Mouse (Mus musculus) CD4-positive, CD25-positive, alpha-beta regulatory T cell, adult 4 months (primary cell): ENCODE results near the gene Ddi2. TPM values are rescaled to one million over a fixed set of nuclear protein-coding genes. Genes with fewer than 3 reads are reported as not detected.

Source experiments
- ATAC-seq: one replicate; pipeline ENCODE4 v1.8.0; 2017
- polyA plus RNA-seq, 2 experiments: library from polyadenylated mRNA; unstranded; fragments of 100-300 nt; shearing (Covaris generic); gene quantifications; one replicate each; pipeline ENCODE4 v1.2.1; 2017

Ddi2 gene
- polyA plus RNA-seq, 2 experiments from 2014 or later = 19.1 to 20.7 TPM

DNA sequence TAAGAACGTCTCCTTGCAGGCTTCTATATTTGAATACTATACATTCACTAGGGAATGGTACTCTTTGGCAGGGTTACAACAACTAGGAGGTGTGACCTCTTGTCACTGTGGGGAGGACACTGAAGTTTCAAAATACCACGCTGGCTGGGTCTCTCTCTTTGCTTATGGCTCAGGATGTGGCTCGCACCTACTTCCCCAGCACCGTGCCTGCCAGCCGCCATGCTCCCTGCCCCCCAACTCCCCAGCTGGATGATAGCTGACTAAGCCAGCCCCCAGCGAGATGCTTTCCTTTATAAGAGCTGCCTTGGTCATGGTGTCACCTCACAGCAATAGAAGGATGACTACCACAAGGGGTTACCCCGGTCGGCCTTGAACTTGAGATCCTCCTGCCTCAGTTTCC lies 70.2 kb downstream of the Ddi2 start:
- ATAC-seq = no peak

DNA sequence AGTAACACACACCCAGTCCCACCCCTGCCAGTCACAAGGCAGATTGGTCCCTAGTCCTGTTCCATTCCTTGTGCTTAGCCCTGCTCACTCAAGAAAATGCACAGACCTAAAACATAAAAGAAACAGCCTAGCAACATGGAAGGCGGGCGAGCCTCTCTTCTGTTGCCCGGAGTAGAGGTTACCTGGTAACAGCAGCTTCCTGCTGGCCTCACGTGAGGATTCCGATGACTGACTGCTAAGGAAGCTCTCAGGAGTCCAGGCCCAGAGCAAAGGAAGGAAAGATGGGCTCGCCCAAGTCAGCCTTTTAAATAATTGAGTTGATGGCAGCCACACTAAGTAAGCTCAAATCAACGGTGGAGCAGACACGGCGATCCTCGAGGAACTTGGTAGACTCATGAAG lies 71.3 kb downstream of the Ddi2 start:
- no peak for ATAC-seq

DNA sequence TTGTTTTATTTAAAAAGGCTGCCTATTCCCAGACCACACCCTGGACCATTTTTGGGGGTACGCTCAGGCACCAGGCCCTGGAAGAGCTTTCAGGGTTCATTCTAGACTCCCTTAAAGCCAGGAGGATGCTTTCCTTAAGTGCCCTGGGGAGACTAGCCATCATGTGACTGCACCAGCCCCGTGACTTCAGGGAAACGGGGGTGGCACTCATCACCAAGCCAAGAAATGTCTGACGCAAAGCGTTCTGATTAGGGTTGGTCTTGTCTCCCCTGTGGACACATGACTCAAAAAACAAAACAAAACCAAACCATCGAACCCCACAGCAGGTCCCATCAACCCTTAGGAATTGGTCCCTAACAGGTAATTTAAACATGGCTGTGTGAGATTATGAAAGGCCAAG lies 71.9 kb downstream of the Ddi2 start:
- ATAC-seq = no peak

DNA sequence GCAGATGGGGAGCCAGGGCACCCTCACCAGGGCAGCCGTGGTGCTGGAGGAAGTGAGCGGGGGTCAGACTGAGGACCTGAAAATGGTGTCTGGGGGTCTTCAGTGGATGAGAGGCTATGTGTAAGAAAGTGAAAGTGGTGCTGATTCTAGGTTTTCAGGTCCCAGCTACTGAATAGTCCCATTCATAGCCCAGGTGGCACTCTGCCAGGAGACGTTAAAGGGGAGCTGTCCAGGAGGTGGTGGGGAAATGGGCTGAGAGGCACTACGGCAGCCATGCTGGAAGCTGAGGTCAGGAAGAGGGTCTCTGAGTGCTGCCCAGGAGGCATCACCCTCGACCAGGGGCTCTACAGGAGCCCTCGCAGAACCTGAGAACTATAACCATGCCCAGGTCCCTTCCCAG lies 74.0 kb downstream of the Ddi2 start:
- no peak for ATAC-seq

DNA sequence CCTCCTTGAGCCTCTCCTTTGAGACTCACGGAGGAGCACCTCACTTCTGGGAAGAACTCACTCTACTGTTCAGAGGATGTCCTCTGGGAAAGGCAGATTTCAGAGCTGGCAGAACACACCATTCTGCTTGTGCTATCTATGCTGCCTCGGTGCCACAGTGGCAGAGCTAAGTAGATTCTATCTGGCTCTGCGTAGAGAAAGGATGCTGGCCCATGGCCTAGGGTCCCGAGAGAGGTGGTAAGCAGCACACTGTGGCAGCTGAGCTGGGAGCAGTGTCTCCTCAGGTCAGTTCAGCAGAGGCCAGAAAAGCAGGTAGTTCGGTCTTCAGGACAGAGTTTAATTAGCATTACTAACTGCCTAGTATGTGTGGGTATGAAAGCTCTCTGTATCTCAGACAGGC lies 75.0 kb downstream of the Ddi2 start:
- no peak for ATAC-seq

DNA sequence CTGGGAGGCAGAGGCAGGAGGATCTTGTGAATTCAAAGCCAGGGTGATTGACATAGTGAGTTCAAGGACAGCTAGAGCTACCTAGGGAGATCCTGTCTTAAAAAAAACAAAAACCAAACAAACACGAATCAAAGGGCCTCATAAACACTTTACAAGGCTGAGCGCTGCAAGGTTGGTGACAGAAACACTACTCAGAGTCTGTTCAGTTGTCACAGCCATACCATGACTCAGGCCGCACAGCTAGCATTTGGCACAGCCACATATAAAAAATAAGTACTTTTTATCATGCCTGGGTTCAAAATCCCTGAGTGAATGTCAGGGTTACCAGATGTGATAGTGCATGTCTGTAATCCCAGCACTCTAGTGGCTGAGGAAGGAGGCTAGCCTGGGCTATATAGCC lies 76.0 kb downstream of the Ddi2 start:
- no peak for ATAC-seq

DNA sequence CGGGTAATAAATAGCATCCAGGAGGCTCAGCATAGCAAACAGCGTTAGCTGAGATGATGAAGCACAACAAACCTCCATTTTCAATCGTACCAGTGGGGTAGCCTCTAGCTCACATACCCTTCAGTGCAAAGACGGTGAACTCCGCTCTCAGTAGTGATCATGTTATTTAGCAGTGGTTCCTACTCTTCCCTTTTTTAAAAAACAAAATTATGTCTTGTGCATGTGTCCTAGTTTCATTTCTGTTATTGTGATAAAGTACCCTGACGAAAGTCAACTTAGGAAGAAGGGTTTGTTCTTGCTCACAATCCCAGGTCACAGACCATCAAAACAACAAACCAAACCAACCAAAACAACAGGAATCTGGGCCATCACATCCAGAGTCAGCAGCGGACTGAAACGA lies 77.2 kb downstream of the Ddi2 start:
- no peak for ATAC-seq

DNA sequence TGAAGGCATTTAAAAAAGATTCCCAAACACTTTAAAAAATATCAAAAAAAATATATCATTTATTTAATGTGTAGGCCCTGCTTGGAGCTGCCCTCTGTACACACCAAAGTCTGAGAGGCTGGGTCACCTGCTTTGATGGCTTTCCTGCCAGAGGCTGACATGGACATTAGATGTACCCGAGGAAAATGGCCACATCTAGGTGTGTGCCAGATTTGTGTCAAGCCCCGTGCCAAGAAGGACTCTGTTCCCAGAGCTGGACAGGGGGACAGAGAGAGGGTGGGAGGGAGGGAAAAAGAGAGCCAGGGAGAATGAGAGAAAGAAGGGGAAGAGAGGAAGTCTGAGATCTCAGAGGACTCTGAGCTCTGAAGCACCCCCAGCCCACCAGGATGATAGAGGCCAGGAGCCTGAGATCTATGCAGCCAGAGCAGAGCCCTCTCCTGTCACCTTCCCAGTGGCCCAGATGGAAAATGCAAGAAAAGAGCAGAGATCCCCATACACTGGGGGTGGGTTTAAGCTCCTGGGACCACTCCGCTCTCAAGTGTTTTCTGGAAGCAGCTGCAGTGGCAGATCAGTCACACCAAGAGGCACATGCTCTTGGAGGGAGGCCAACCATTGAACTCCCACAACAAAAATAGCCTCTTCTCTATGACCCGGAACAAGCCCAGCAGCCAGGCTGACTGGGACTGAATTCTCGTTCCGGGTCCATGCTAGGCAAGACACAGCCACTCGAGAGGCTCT lies 79.9 kb downstream of the Ddi2 start:
- ATAC-seq = no peak

DNA sequence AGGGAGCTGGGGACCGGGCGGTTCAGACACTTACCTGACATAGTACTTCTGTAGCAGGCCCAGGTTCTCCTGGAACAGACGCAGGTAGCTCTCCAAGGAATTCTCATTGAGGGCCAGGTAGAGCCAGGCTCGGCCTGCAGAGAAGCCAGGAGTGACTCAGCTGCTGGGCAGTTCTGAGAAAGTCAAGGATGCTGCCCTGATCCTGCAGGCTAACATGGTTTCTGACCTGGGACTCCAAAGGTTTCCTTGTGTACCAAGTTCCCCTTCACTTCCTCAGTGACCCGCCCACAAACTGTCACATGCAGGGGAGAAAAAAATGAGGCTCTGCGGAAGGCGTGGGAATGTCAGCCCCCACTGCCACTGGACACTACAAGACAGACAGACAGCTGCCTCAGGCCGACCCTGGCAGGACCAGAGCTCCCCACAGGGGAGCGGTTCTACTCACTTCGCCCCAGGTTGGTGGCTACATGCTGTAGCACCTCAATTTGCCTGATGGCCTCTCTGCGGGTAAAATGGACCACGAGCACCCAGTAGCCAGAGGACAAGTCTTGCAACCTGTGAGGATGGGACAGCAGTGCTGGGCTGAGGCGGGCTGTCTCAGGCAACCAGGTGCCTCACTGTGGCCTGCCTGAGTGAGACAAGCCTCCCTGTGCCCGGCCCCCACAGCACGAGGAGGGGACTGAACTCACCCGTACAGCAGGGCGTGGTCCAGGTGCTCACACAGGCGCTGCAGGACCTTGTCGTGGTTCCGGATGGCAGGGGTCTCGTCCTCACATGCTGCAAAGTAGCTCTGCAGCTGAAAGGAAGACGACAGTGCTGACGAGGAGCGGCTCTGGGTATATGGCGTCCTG lies 81.0 kb downstream of the Ddi2 start:
- ATAC-seq = no peak

DNA sequence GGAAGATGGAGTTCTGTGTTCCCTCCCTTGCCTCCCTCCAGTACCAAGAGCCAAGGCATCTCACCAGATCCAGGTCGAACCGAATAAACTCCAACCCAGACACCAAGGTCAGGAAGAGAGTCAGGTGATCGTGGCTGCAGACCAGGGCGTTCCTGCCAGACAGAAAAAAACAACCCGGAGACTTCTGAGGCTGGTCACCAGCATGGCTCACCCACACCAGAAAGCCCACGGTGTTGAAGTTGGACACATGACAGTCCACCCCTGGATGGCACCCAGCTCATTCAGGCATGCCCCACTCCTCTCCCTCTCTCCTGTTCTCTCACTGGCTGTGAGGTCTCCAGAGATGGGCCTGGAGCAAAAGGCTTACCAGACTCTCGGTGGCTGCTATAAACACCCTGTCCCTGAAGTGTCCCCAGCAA lies 81.9 kb downstream of the Ddi2 start:
- no peak for ATAC-seq

DNA sequence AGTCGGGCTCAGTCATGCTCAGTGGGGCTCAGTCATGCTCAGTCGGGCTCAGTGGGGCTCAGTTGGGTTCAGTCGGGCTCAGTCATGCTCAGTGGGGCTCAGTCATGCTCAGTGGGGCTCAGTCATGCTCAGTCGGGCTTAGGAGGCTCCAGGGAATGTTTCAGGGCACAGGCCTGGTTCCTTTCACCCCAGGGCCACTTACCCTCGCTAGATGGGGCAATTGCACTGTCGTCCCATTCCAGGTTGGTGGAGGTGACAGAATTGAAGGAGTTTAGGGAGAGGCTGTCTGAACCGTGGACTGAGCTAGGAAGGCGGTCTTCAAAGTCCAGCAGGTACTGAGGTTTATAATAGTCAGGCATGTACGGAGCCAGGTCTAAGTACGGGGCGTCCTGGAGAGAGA lies 83.7 kb downstream of the Ddi2 start:
- ATAC-seq = no peak

DNA sequence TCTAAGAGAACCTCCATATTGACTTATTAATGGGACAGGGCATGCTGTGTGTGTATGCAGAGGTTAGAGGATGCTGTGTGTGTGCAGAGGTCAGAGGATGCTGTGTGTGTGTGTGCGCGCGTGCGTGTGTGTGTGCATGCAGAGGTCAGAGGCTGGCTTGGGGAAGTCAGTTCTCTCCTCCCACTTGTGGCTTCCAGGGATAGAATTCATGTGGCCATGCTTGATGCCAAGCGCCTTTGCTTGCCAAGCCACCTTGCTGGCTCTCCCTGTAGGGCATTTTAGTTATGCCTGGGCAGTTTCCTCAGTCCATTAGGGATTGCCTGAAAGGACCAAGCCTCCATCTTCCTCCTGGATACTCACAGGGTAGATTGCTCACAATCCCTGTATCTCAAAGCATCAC lies 86.5 kb downstream of the Ddi2 start:
- ATAC-seq = no peak

DNA sequence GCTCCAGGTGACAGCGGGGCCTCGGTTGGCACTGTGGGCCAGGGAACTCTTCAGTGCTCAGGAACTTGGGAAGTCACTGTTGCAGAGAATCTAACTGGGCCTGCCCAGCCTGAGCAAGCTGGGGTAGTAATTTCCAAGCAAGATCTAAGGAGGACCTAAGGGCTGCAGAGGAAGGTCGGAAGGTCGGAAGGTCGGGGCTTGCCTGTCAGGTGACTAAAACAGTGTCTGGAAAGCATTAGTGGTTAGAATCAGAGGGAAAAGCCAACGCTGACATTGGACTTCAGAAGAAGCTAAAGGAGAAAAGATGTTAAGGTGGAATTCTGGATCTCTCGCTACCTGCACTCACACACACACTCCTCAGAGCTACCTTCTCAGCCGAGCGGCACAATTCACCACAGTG lies 87.2 kb downstream of the Ddi2 start:
- no peak for ATAC-seq

DNA sequence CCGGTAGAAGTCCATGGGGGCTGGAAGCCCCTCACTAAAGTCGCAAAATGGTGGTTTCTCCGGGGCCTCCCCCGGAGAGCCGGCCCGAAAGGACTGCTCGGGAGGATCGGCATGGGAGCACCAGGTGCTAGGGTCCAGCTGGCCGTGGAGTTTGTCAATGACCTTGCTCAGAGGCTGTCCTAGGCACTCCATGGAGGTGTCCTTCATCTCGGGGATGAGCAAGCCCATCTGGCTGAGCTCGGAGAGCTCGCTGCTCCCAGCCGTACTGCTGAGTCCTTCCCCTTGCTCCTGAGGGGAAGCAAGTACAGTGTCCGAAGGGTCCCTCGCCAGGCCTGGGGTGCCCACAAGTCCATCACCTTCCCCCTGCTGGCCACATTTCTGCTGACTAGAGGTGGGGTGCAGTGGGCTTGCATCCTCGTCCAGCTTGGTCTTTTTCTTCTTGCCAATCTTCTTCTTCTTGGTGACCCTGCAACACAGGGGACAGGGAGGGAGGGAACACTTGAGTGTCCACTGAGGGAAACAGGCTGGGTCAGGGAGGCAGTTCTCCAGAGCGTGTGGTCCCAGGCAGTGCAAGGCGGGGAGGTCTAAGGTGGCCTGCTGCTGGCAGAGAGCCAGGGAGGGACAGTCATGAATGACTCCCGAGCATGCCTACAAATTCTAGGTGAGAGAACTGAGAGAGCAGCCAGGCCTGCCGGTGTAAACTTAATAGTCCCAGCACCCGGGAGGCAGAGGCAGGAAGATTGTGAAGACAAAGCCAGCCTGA lies 90.9 kb downstream of the Ddi2 start:
- no peak for ATAC-seq

DNA sequence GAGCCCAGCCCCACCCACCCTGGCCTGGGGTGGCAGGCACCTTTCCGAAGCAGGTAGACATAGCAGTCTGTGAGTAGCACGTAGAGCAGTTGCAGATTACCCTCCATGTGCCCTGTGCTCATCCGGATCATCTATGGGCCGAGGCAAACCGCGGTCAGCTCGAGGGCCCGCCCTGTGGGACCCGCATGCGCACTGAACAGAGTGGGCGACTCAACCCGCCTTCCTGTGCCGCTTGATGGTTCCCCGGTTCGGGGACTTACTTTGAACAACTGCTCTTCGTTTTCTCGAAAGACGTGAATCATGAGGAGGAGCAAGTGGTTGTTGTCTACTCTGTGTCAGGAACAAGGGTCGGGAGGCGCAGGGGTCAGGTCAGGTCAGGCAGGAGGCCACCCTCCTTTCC lies 92.0 kb downstream of the Ddi2 start:
- ATAC-seq = no peak

DNA sequence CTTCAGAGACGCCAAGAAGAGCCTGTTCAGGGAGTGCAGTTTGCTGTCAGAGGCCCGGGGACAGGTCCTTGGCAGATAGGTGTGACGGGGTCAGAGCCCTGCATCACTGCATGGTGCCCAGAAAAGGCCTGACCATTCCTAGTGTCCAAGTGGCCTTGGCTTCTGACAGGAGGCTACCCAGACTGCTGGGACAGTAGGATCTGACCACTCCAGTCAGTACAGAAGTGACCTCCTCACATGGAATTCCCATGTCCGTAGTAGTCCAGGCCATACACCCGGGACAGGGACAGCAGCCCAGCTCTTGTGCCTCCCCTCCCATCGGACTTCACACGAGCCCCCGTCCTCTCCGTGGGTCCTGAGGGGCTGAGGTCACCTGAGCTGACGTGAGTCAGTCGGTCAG lies 93.2 kb downstream of the Ddi2 start:
- ATAC-seq = no peak

DNA sequence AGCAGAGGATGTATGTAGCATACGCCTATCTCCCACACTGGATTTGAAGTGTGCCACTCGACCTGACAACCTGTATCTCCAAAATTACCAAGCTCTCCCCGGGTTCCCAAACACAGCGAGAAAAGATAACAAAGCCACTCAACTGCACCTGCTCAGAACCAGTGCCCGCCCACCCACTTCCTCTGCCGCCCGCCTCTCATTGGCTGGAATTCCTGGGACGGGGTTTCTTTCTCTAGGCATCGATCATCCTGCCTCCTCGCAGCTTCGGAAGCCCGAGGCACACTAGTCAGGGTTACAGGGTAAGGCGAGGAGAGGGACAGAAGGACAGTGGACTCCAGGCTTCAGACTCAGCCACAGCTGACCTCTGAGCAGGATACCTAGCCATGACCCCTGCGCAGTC lies 94.6 kb downstream of the Ddi2 start:
- ATAC-seq = no peak

Other genes starting within 250 kb of the Ddi2 start
- 10 to 100 TPM; 12.1 to 18.5 TPM for gene Spen, start 184.8 kb downstream of the Ddi2 start, polyA plus RNA-seq
- under 1 TPM in 1 of 2 experiments, not detected in 1; 0.13 TPM for gene Fblim1, start 117.3 kb downstream of the Ddi2 start, polyA plus RNA-seq
- gene Tmem82, start 104.8 kb downstream of the Ddi2 start, polyA plus RNA-seq = not detected
- not detected for gene Slc25a34, start 99.6 kb downstream of the Ddi2 start, polyA plus RNA-seq
- 1 to 10 TPM; 2.1 to 3.4 TPM for gene Plekhm2, start 58.5 kb downstream of the Ddi2 start, polyA plus RNA-seq
- gene Rsc1a1, start 37.8 kb downstream of the Ddi2 start, polyA plus RNA-seq = not detected
- not detected for gene Agmat, start 23.3 kb upstream of the Ddi2 start, polyA plus RNA-seq
- gene Dnajc16, start 67.5 kb upstream of the Ddi2 start, polyA plus RNA-seq = 1 to 10 TPM; 3.4 to 4.3 TPM
- 10 to 100 TPM; 10.8 to 12.4 TPM for gene Casp9, start 70.2 kb upstream of the Ddi2 start, polyA plus RNA-seq
- not detected for gene Cela2a, start 102.7 kb upstream of the Ddi2 start, polyA plus RNA-seq
- not detected for gene Ctrc, start 122.9 kb upstream of the Ddi2 start, polyA plus RNA-seq
- gene Efhd2, start 151.5 kb upstream of the Ddi2 start, polyA plus RNA-seq = 10 to 100 TPM; 19.8 to 27.0 TPM